Mouse (Mus musculus) urinary bladder, adult 18-20 months (tissue): ENCODE data around the gene Ldb3.

Experiments
- DNase-seq, 2 experiments: peaks; one replicate each; pipeline ENCODE4 v3.0.0; 2022; ENCODE audit warnings: low spot score in 2 of 2, mixed read lengths in 2 of 2

The Ldb3 gene

DNA sequence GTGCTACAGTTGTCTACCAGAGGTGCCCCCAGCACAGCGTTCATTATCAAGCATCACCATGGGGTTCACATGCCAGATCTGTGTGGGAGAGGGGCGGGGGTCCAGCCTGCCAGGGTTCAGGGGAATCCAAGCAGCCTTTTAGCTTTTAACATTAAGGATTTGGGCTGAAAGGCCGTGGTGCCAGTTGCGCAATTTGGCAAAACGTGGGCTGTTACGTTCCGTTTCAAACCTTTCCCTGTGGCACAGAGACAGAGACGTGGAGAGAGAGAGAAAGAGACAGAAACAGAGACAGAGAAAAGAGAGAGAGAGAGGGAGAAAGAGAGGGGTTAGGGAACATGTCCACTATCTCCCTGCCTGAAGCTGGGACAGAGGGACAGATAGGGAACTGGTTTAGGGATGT, 26.8 kb downstream of the Ldb3 start:
- DNase-seq: no peak

GRCm38 (mm10) chr14:34558947-34559346, 29.5 kb downstream of the Ldb3 start:
- DNase-seq: no peak

GRCm38 (mm10) chr14:34555211-34555610, 33.3 kb downstream of the Ldb3 start:
- no peak for DNase-seq

GRCm38 (mm10) chr14:34554047-34554446, 34.4 kb downstream of the Ldb3 start:
- no peak for DNase-seq

DNA sequence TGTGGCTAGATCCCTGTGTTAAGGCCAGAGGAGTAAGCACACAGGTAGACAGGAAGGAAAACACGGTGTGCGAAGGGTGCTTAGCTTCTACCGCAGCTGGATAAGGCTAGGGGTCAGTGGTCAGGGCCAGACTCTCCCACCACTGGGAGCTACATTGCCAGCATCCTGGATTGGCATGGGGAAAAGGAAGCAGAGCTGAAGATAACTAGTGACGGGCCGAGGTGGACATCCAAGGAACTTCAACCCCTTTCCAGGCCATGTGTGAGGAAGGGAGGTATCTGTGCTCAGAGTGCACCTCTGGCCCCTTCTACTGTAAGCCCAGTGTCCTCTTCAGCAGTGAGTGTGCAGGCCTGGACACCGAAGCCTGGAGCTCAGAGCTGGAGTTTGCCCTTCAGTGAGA, 35.0 kb downstream of the Ldb3 start:
- DNase-seq: no peak

DNA sequence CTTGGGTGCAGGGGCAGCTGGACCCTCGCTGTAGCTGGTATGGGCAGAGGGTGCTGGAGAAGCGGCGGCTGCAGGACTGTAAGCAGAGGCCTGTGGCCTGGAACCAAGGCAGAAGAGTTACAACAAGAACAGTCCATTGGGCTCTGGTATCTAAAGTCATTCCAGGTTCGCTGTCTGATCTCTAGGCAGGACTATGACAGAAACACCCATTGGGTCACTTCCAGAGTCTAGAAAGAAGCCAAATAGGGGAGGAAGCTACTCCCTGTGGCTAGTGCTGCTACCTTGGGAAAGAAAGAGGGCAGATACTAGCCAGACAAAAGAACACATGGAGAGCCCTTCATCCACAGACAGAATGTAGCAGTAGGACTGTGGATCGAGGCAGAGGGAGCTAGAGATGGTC, 36.3 kb downstream of the Ldb3 start:
- DNase-seq: no peak

GRCm38 (mm10) chr14:34549004-34549671, 39.3 kb downstream of the Ldb3 start:
- peak; percentile 74 to 77 for DNase-seq

GRCm38 (mm10) chr14:34548391-34549001, 40.0 kb downstream of the Ldb3 start:
- DNase-seq: peak; percentile 53 to 71

- no peak for DNase-seq
Observed at GRCm38 (mm10) chr14:34544545-34544944, 43.9 kb downstream of the Ldb3 start.

- DNase-seq: no peak
Observed at GRCm38 (mm10) chr14:34544001-34544400, 44.5 kb downstream of the Ldb3 start.

DNA sequence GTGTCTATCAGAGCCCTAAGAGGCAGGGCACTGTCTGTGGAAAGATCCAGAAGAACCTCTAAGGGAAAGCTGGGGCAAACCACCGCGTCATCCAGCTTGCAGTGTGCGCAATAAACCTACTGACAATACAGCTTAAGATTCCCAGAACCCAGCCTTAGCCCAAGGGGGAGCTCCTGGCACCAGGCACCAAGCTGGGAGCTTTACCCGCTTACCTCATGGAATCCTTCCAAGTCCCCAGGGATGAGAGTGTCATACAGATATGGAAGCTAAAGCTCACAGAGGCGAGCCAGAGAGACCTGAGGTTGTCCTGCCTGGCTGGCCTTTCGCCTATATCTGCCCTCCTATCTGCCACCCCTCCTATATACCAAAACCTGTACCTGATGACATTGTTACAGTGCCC, 44.9 kb downstream of the Ldb3 start:
- DNase-seq: no peak

GRCm38 (mm10) chr14:34541896-34542295, 46.6 kb downstream of the Ldb3 start:
- no peak for DNase-seq

GRCm38 (mm10) chr14:34540685-34541162, 47.8 kb downstream of the Ldb3 start:
- peak; percentile 33 to 53 for DNase-seq

DNA sequence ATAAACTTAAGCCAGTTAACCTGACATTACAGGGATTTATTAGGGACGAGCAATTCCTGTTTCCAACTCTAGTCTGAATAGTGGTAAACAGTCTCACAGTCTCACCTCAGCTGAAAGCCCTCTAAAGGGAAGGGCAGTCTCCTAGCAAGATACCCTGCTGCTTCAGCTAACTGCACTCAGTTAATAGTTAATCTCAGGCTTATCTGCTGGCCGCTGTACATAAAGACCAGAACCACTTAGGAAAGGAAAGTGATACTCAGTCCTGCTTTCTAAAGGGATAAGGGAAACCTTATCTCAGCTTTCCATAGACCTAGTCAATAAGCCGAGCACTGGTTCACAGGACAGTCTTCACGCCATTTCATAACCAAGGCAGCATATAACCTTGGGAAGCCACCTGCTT, 52.6 kb downstream of the Ldb3 start:
- DNase-seq: no peak

GRCm38 (mm10) chr14:34533537-34533936, 54.9 kb downstream of the Ldb3 start:
- DNase-seq: no peak

DNA sequence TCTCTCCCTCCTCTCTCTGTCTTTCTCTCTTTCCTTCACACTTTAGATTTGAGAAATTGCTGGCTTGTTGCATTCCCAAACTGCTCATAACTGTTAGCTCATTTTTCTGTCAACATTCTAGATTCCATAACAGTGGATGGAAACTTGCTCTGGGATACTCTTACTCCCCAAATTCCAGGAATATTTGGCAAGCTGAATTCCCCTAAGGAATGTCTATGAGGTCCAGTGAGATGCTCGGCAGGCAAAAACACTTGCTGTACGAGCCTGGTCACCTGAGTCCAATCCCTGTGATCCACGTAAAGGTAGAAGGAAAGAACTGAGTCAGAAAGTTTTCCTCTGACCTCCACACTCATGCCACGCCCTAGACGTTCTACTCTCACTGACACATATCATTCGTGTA, 55.9 kb downstream of the Ldb3 start:
- no peak for DNase-seq

- DNase-seq: no peak
Observed at GRCm38 (mm10) chr14:34528804-34529203, 59.7 kb downstream of the Ldb3 start.

DNA sequence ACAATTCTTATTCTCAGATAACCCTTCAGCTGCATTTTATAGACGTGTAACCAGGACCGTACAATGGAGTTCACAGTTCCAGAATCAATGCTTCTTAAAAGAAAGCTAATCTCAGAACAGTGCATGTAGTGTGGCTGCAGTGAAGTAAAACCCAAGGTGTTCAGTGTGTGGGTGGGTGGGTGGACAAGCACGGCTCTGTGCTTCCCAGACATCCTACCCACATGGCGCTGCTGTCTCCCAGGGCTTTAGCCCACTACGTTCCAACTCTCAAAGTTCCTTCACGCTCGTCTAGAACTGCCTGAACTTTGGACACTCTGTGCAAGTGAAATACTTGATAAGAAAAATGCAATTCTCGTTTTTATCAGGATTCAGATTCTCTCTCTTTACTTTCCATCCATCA, 65.8 kb downstream of the Ldb3 start, which contains the start of gene 9230112D13Rik:
Gene 9230112D13Rik, minus strand, starts transcription at position 101 of the 400 bp plus-strand sequence.
- DNase-seq: no peak

DNA sequence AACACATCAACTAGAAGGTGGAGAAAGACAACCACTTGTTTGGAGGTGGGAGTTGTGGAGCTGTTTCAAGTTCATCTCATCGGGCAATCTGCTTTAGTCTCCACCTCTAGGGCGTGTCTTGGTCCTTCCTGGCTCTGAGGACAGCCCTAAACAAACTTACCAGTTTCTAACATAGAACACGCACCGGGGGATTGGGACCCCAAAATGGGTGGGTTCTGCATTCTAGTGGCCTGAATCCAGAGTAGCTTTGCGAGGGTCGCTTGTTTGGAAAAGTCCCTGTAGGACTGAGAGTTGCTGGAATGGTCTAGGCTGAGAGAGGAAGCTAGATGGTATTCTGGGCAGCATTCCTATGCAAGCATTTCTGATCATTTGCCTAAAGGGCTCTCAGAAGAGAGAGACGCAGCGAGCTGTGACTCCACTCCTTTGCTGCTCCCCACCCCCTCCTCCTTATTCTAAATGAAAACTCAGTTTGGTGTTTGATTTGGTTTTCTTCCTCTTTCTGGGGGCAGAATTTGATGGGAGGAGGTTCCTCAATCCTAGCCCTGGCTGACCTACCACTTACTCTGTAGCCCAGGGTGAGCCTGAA, 70.4 kb downstream of the Ldb3 start:
- no peak for DNase-seq

DNA sequence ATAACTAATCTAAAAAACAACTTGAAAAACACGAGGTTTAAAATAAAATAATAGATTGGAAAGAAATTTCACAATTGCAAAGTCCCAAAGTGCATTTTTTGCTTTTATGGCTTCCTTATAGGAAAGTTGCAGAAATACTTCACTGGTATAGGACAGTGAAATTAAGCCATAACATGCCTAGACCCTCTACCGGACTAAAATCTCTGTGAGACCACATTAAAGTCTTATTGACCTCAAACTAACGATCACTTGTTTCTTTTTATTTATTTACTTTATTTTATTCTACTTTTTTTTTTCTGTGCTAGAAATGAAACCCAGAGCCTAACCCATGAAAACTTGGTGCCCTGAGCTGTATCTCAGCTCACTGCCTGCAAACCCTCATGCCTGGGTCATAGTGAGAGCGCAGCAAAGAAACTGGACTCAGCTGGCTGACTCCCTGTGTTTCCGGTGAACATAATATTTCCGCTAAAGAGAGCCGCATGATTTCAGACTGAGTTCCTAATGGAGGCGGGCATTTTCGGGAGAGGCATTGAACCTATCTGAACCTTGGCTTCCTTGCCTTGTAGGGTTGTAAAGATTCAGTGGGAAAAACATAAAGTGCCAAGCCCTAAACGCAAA, 71.4 kb downstream of the Ldb3 start:
- no peak for DNase-seq

GRCm38 (mm10) chr14:34515860-34516259, 72.6 kb downstream of the Ldb3 start:
- DNase-seq: no peak

DNA sequence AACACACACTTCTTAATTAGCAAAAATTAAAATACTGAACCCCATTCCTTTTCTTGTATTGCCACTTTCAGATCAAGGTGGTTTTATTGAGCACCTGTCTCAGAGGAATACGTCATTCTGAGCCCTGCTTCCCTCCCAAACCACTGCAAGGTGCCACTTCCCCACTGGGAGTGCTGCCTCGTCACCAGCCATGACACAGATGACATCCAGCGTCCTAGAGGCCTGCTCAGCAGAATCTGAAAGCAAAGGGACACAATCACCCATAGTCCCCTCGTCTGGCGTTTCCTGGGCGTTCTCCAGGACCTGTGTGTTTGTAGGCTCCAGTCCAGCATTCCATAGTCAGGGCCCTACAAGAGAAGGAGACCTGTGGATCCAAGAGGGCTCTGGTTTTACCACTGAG, 74.4 kb downstream of the Ldb3 start:
- DNase-seq: no peak

GRCm38 (mm10) chr14:34512602-34513001, 75.9 kb downstream of the Ldb3 start:
- no peak for DNase-seq
